Mouse (Mus musculus): Measurements from ENCODE around the gene F5. TPM values are rescaled to one million over a fixed set of nuclear protein-coding genes. Genes with fewer than 3 reads are reported as not detected.

F5 gene
- total and polyA plus RNA-seq, 3 experiments = under 0.01 to 0.19 TPM; not detected in 1

DNA sequence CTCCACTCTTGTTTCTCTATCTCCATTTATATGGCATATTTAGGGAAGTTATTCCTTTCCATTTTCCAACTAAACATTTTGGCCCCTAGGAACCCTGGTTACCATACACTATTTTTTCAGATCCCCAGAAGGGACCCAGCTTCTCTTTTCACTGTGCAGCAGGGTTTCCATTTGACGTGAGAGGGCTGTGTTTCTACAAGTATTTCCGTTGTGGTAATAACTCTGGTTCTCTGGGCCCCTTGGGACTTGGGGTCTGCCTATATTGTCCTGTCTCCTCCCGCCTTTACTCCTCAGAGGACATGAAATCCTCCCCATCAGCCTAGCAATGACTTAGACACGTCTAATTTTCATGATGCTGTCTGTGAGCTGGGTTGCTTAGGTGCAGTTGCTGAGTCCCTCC is 12.2 kb upstream of the F5 start (continued):
- TF ChIP-seq ZC3H11A (IDR thresholded peaks at IDR 0.05; ENCODE audit: low read depth, low read length) = no peak
- no peak for TF ChIP-seq MYC (IDR thresholded peaks at IDR 0.05; ENCODE audit: low read depth, low read length)
- no peak for TF ChIP-seq USF1 (IDR thresholded peaks at IDR 0.05; ENCODE audit: low read depth, low read length)
- no peak for TF ChIP-seq USF2 (conservative IDR thresholded peaks at IDR 0.05; ENCODE audit: low read depth, low read length)
- TF ChIP-seq ZNF384 (IDR thresholded peaks at IDR 0.05; ENCODE audit: low read depth, low read length) = peak; percentile 55

DNA sequence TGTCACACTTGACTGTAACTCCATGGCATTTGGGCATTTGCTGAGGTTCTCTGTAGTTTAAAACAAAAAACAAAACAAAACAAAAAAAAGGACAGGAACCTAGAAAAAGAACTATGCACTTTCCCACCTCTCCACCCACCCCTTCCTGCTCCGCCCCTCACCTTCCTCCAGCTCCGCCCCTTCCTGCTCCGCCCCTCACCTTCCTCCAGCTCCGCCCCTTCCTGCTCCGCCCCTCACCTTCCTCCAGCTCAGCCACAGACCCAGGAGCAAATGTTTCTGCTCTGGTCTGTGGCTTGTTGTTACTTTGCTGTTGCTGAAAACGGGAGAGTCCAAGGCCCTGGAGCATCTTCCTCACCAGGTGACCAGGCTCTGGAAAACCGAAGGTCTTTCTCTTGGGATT is 2.6 kb upstream of the F5 start:
- DNase-seq (ENCODE audit: extremely low read depth) = no peak
- Histone ChIP-seq H3K4me1 (ENCODE audit: control insufficient read depth in 1 of 2, insufficient read depth in 2 of 2) (peaks cover 3 to 14% of the 10 kb centered on the region in 2 experiments; a peak in 3 of 4 replicates), H3K79me2 (replicated peaks; ENCODE audit: control insufficient read depth, extremely low read depth, insufficient read depth, poor library complexity, severe bottlenecking) (no peaks in the 10 kb centered on the region), H3K27ac (ENCODE audit: insufficient read depth, low read depth) (no peak overlapping the region), H3K4me2 (ENCODE audit: insufficient read depth, low read depth, poor library complexity, severe bottlenecking) (peak overlapping the region; percentile 29), H3K27me3 (replicated peaks) (peaks cover 12% of the 10 kb centered on the region), H3K36me3 (replicated peaks in 1 of 2; ENCODE audit: control insufficient read depth in 1 of 2, insufficient read depth in 1 of 2, low read length in 1 of 2) (no peaks in the 10 kb centered on the region), H3K9ac (ENCODE audit: insufficient read depth, low read depth) (no peak overlapping the region), H3K9me3 (replicated peaks; ENCODE audit: low read length) (no peaks in the 10 kb centered on the region), H3K4me3 (replicated peaks in 1 of 3; ENCODE audit: low read depth in 2 of 3, low read length in 2 of 3, poor library complexity in 1 of 3) (peak overlapping the region; percentile 50 to 62 (median 52))
- in situ Hi-C loops (cut with MboI; ENCODE audit: low pct_ligation_motif_present, low pct_unique_long_range_greater_than_20kb, low sequenced_read_pairs) = no loop called here
- dilution Hi-C loops (cut with MboI; ENCODE audit: extremely low pct_ligation_motif_present, extremely low pct_unique_long_range_greater_than_20kb, low sequenced_read_pairs) = no loop called here
- TF ChIP-seq HCFC1 (IDR thresholded peaks at IDR 0.05; ENCODE audit: low read depth, low read length) (peak; percentile 63), JUND (conservative IDR thresholded peaks at IDR 0.05; ENCODE audit: low read depth, low read length) (no peak), ELF1 (IDR thresholded peaks at IDR 0.05; ENCODE audit: low read depth, low read length) (0 out of 2 replicates have a peak, but pooled peaks have one; percentile 44), EP300 (IDR thresholded peaks at IDR 0.05; ENCODE audit: low read length) (no peak), SIN3A (IDR thresholded peaks at IDR 0.05; ENCODE audit: low read length) (no peak), RAD21 (IDR thresholded peaks at IDR 0.05; ENCODE audit: low read depth, low read length) (no peak), ZKSCAN1 (IDR thresholded peaks at IDR 0.05; ENCODE audit: borderline replicate concordance, low read depth, low read length) (no peak), NELFE (IDR thresholded peaks at IDR 0.05; ENCODE audit: low read depth, low read length) (no peak), SMC3 (IDR thresholded peaks at IDR 0.05; ENCODE audit: low read depth, low read length) (no peak), CHD1 (IDR thresholded peaks at IDR 0.05; ENCODE audit: low read depth, low read length) (no peak), POLR2A (IDR thresholded peaks at IDR 0.05; ENCODE audit: low read depth, low read length) (peak; percentile 57), TBP (conservative IDR thresholded peaks at IDR 0.05; ENCODE audit: low read depth, low read length) (0 out of 2 replicates have a peak, but pooled peaks have one; percentile 26), MXI1 (IDR thresholded peaks at IDR 0.05; ENCODE audit: low read depth, low read length) (no peak), CTCF (conservative IDR thresholded peaks at IDR 0.05 in 1 of 2, IDR thresholded peaks at IDR 0.05 in 1 of 2; ENCODE audit: low read depth in 2 of 2, low read length in 2 of 2) (no peak), GABPA (IDR thresholded peaks at IDR 0.05; ENCODE audit: insufficient replicate concordance, low read depth, low read length) (no peak), MAZ (IDR thresholded peaks at IDR 0.05; ENCODE audit: low read depth, low read length) (no peak)

DNA sequence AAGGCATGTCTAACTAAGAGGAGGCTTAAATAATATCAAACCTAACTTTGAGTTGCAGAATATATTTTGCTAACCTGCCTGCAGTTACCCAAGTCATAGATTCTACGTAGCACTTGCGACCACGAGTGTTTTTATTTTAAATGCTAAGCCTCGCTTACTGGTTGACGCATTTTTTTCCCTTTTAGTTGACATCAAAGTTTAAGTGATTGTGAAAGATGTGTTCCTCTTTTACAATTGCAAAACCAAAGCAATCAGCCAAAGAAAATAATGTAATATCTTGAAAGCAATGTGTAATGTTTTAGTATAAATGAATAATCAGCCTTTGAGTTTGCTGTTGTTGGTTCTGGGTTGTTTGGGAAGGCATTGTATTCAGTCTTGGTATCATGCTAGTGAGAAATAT is 1.2 kb downstream of the F5 start:
- TF ChIP-seq MYC (IDR thresholded peaks at IDR 0.05; ENCODE audit: low read depth, low read length) = no peak
- no peak for TF ChIP-seq POLR2A (IDR thresholded peaks at IDR 0.05; ENCODE audit: low read depth, low read length)
- no peak for TF ChIP-seq JUN (IDR thresholded peaks at IDR 0.05; ENCODE audit: insufficient read depth, low read depth, low read length)
- TF ChIP-seq CHD1 (IDR thresholded peaks at IDR 0.05; ENCODE audit: low read depth, low read length) = no peak
- no peak for TF ChIP-seq NELFE (IDR thresholded peaks at IDR 0.05; ENCODE audit: low read depth, low read length)
- TF ChIP-seq SIN3A (IDR thresholded peaks at IDR 0.05; ENCODE audit: low read length) = no peak
- TF ChIP-seq ZNF384 (IDR thresholded peaks at IDR 0.05; ENCODE audit: low read depth, low read length) = no peak
- Histone ChIP-seq H3K27ac (ENCODE audit: insufficient read depth, low read depth) (no peak overlapping the region), H3K36me3 (replicated peaks in 1 of 2; ENCODE audit: control insufficient read depth in 1 of 2, insufficient read depth in 1 of 2, low read length in 1 of 2) (no peaks in the 10 kb centered on the region), H3K79me2 (replicated peaks; ENCODE audit: control insufficient read depth, extremely low read depth, insufficient read depth, poor library complexity, severe bottlenecking) (no peaks in the 10 kb centered on the region), H3K9ac (ENCODE audit: insufficient read depth, low read depth) (no peak overlapping the region), H3K27me3 (replicated peaks) (peaks cover 18% of the 10 kb centered on the region), H3K4me2 (ENCODE audit: insufficient read depth, low read depth, poor library complexity, severe bottlenecking) (no peak overlapping the region), H3K4me3 (replicated peaks in 1 of 3; ENCODE audit: low read depth in 2 of 3, low read length in 2 of 3, poor library complexity in 1 of 3) (no peak overlapping the region), H3K9me3 (replicated peaks; ENCODE audit: low read length) (no peaks in the 10 kb centered on the region), H3K4me1 (ENCODE audit: control insufficient read depth in 1 of 2, insufficient read depth in 2 of 2) (peaks cover 3 to 14% of the 10 kb centered on the region in 2 experiments; a peak in 3 of 4 replicates)
- dilution Hi-C loops (cut with MboI; ENCODE audit: extremely low pct_ligation_motif_present, extremely low pct_unique_long_range_greater_than_20kb, low sequenced_read_pairs) (no loop called here), in situ Hi-C loops (cut with MboI; ENCODE audit: low pct_ligation_motif_present, low pct_unique_long_range_greater_than_20kb, low sequenced_read_pairs) (no loop called here)
- no peak for DNase-seq (ENCODE audit: extremely low read depth)
